Mouse (Mus musculus) gastrocnemius, postnatal 4 days (tissue): ENCODE data around the gene Cnmd. TPM values are rescaled to one million over a fixed set of nuclear protein-coding genes. Genes with fewer than 3 reads are reported as not detected.

Experiments
- DNase-seq, 2 experiments: peaks; one replicate each; pipeline ENCODE4 v3.0.0; 2021 to 2022; ENCODE audit warnings: low spot score in 2 of 2, mixed read lengths in 2 of 2
- total RNA-seq, 2 experiments: library from RNA; stranded (reverse); gene quantifications; 2 replicates each; pipeline ENCODE4 v1.2.3; 2021

Cnmd gene
- total RNA-seq, 2 experiments from 2014 or later, result 0.83 to 1.3 TPM

- no peak for DNase-seq
Observed at GRCm38 (mm10) chr14:79649680-79650079, 12.3 kb downstream of the Cnmd start.

- DNase-seq, result no peak
Observed at GRCm38 (mm10) chr14:79645378-79645777, 16.6 kb downstream of the Cnmd start.

- no peak for DNase-seq
Observed at GRCm38 (mm10) chr14:79642063-79642462, 19.9 kb downstream of the Cnmd start.

GRCm38 (mm10) chr14:79636814-79637213, 25.2 kb downstream of the Cnmd start:
- no peak for DNase-seq

- no peak for DNase-seq
Observed at GRCm38 (mm10) chr14:79633196-79633595, 28.8 kb downstream of the Cnmd start.

GRCm38 (mm10) chr14:79632330-79632729, 29.6 kb downstream of the Cnmd start:
- no peak for DNase-seq

GRCm38 (mm10) chr14:79621143-79621542, 40.8 kb downstream of the Cnmd start:
- no peak for DNase-seq

GRCm38 (mm10) chr14:79619802-79620201, 42.2 kb downstream of the Cnmd start:
- DNase-seq, result no peak

GRCm38 (mm10) chr14:79617121-79617828, 44.7 kb downstream of the Cnmd start:
- no peak for DNase-seq

GRCm38 (mm10) chr14:79608286-79608685, 53.7 kb downstream of the Cnmd start:
- no peak for DNase-seq

GRCm38 (mm10) chr14:79607352-79607751, 54.6 kb downstream of the Cnmd start:
- no peak for DNase-seq

GRCm38 (mm10) chr14:79606867-79607266, 55.1 kb downstream of the Cnmd start:
- DNase-seq, result no peak

- DNase-seq, result no peak
Observed at GRCm38 (mm10) chr14:79606392-79606791, 55.6 kb downstream of the Cnmd start.

- DNase-seq, result no peak
Observed at GRCm38 (mm10) chr14:79605881-79606280, 56.1 kb downstream of the Cnmd start.

GRCm38 (mm10) chr14:79596602-79597001, 65.4 kb downstream of the Cnmd start:
- DNase-seq, result no peak

GRCm38 (mm10) chr14:79594069-79594468, 67.9 kb downstream of the Cnmd start:
- no peak for DNase-seq

GRCm38 (mm10) chr14:79591611-79592010, 70.4 kb downstream of the Cnmd start:
- DNase-seq, result no peak

- no peak for DNase-seq
Observed at GRCm38 (mm10) chr14:79590916-79591315, 71.1 kb downstream of the Cnmd start.

- no peak for DNase-seq
Observed at GRCm38 (mm10) chr14:79589401-79589800, 72.6 kb downstream of the Cnmd start.

GRCm38 (mm10) chr14:79588534-79588951, 73.4 kb downstream of the Cnmd start:
- no peak for DNase-seq

- DNase-seq, result no peak
Observed at GRCm38 (mm10) chr14:79587852-79588229, 74.1 kb downstream of the Cnmd start.
